10 mouse cellular contexts compared by ENCODE assay signal in genomic region chr3:122466100-122466730, GRCm38 (mm10).
DNase-seq lines count a peak whose midpoint lies in the region; ATAC-seq and TF ChIP-seq lines count a peak whose summit lies in the region.
"Had no signal": no experiment of that assay in that cellular context is flagged by ENCODE, and none has a peak within 500 bp of the region (broad histone marks: within the 10 kb centered on the region; RNA-seq: fewer than 3 reads in every experiment).

No protein-coding gene starts in this region.

- TF ChIP-seq CTCF in Patski (IDR thresholded peaks at IDR 0.05) = peak; percentile 97
- TF ChIP-seq CTCF in kidney, postnatal 0 days (IDR thresholded peaks at IDR 0.05; ENCODE audit: low read depth) = peak; percentile 94

- no peak for ATAC-seq in hindbrain, embryonic 14.5 days (ENCODE audit: low FRiP score)
- ATAC-seq in hindbrain, embryonic 13.5 days (ENCODE audit: low FRiP score) = no peak
- peak; percentile 52 for ATAC-seq in Patski
- ATAC-seq in kidney, postnatal 0 days (replicated peaks; ENCODE audit: low FRiP score, low read depth) = 0 out of 2 replicates have a peak, but pooled peaks have one; percentile 34
- peak; percentile 86 for ATAC-seq in megakaryocyte-erythroid progenitor cell, adult 5-6 weeks (replicated peaks; ENCODE audit: low FRiP score, low TSS enrichment, poor library complexity, severe bottlenecking)

- WGBS in hindbrain, embryonic 14.5 days = 46% methylated on average over 9 of the region's 9 CpGs
- WGBS in hindbrain, embryonic 13.5 days = 49% methylated on average over 9 of the region's 9 CpGs
- 48% methylated on average over 9 of the region's 9 CpGs for WGBS in kidney, postnatal 0 days

- no peaks in the 10 kb centered on the region for H3K27me3 ChIP-seq in hindbrain, embryonic 14.5 days (ENCODE audit: control insufficient read depth, insufficient read depth, low read length)
- H3K27me3 ChIP-seq in hindbrain, embryonic 13.5 days = 0 out of 2 replicates have a peak, but pooled peaks cover 2% of the 10 kb centered on the region
- no peaks in the 10 kb centered on the region for H3K27me3 ChIP-seq in Patski
- H3K27me3 ChIP-seq in kidney, postnatal 0 days (ENCODE audit: insufficient read depth, low read length) = no peaks in the 10 kb centered on the region
- H3K27me3 ChIP-seq: liver, embryonic 15.5 days had no signal

- POLR2A ChIA-PET in Patski (lab: Charles Lee) = interaction anchor here (0.6 to 1.3 kb wide), 5 partner anchors 11 to 164 kb away, joined by 3 to 4 read pairs (median 3); no protein-coding TSS in a partner anchor

- H3K9ac ChIP-seq in hindbrain, embryonic 14.5 days = no peak overlapping the region
- H3K9ac ChIP-seq in hindbrain, embryonic 13.5 days = no peak overlapping the region
- H3K9ac ChIP-seq in kidney, postnatal 0 days (ENCODE audit: low read depth, low read length) = no peak overlapping the region
- H3K9ac ChIP-seq: liver, embryonic 15.5 days had no signal

- no peak overlapping the region for H3K4me3 ChIP-seq in hindbrain, embryonic 14.5 days (replicated peaks; ENCODE audit: low read length)
- no peak overlapping the region for H3K4me3 ChIP-seq in hindbrain, embryonic 13.5 days
- H3K4me3 ChIP-seq in kidney, postnatal 0 days (replicated peaks; ENCODE audit: low read depth, low read length) = no peak overlapping the region
- H3K4me3 ChIP-seq: erythroblast, embryonic 14.5 days; liver, embryonic 15.5 days had no signal

- CTCF ChIA-PET in Patski (lab: Charles Lee) = interaction anchor here (0.7 to 4.5 kb wide), 31 partner anchors 8 to 174 kb away, joined by 3 to 58 read pairs (median 4); partner anchors contain the start of genes Bcar3 and Fnbp1l

- H3K27ac ChIP-seq in hindbrain, embryonic 14.5 days = no peak overlapping the region
- H3K27ac ChIP-seq in hindbrain, embryonic 13.5 days = no peak overlapping the region
- no peak overlapping the region for H3K27ac ChIP-seq in kidney, postnatal 0 days
- H3K27ac ChIP-seq: liver, embryonic 15.5 days had no signal

- no peaks in the 10 kb centered on the region for H3K36me3 ChIP-seq in hindbrain, embryonic 14.5 days (replicated peaks; ENCODE audit: control insufficient read depth, insufficient read depth)
- H3K36me3 ChIP-seq in hindbrain, embryonic 13.5 days = no peaks in the 10 kb centered on the region
- H3K36me3 ChIP-seq in kidney, postnatal 0 days (ENCODE audit: insufficient read depth, low read length) = no peaks in the 10 kb centered on the region
- H3K36me3 ChIP-seq: liver, embryonic 15.5 days had no signal

- DNase-seq in hindbrain, embryonic 14.5 days (ENCODE audit: low spot score) = peak; percentile 84
- peak; percentile 38 for DNase-seq in CD4-positive helper T cell, adult 2 months (ENCODE audit: low read depth, low spot score)
- no peak for DNase-seq in Patski (ENCODE audit: low read depth, low spot score)
- DNase-seq in embryo, embryonic 10 days (ENCODE audit: low spot score) = peak; percentile 86
- DNase-seq in kidney, postnatal 0 days (ENCODE audit: low spot score) = peak; percentile 94
- no peak for DNase-seq in frontal cortex, postnatal 25 days (ENCODE audit: low spot score in 2 of 2)

- peaks cover 18% of the 10 kb centered on the region for H3K4me1 ChIP-seq in hindbrain, embryonic 14.5 days (replicated peaks; ENCODE audit: control insufficient read depth, insufficient read depth, low read length)
- H3K4me1 ChIP-seq in hindbrain, embryonic 13.5 days (replicated peaks) = peaks cover 27% of the 10 kb centered on the region
- H3K4me1 ChIP-seq in kidney, postnatal 0 days (replicated peaks; ENCODE audit: insufficient read depth, low read length) = no peaks in the 10 kb centered on the region

- in situ Hi-C loops in Patski (cut with MboI; ENCODE audit: low pct_unique_long_range_greater_than_20kb) = loop anchor here (5.0 to 10.0 kb wide), 2 partner anchors 154 to 291 kb away; no protein-coding TSS in a partner anchor

- no peaks in the 10 kb centered on the region for H3K9me3 ChIP-seq in hindbrain, embryonic 14.5 days (ENCODE audit: control insufficient read depth, low read length)
- no peaks in the 10 kb centered on the region for H3K9me3 ChIP-seq in hindbrain, embryonic 13.5 days
- no peaks in the 10 kb centered on the region for H3K9me3 ChIP-seq in kidney, postnatal 0 days (replicated peaks; ENCODE audit: low read length)
- H3K9me3 ChIP-seq: liver, embryonic 15.5 days had no signal

- no peak overlapping the region for H3K4me2 ChIP-seq in hindbrain, embryonic 14.5 days (replicated peaks)
- H3K4me2 ChIP-seq in hindbrain, embryonic 13.5 days = no peak overlapping the region
- H3K4me2 ChIP-seq in kidney, postnatal 0 days (ENCODE audit: low read length) = no peak overlapping the region
- H3K4me2 ChIP-seq: liver, embryonic 15.5 days had no signal

Comparison
In these comparisons a context has a peak if more than half of its experiments do, and no peak if none do; other contexts are left out.
1. ATAC-seq: peak in Patski (single experiment), kidney, postnatal 0 days (single experiment) and megakaryocyte-erythroid progenitor cell, adult 5-6 weeks (single experiment); none in hindbrain, embryonic 14.5 days (single experiment) and hindbrain, embryonic 13.5 days (single experiment).
2. DNase-seq: peak in hindbrain, embryonic 14.5 days (single experiment), CD4-positive helper T cell, adult 2 months (single experiment), embryo, embryonic 10 days (single experiment) and kidney, postnatal 0 days (single experiment); none in Patski (single experiment) and frontal cortex, postnatal 25 days (0 of 2).